Mouse (Mus musculus) gastrocnemius, adult 8-10 months (tissue): ENCODE data around the gene Cort. TPM values are rescaled to one million over a fixed set of nuclear protein-coding genes. Genes with fewer than 3 reads are reported as not detected.

Experiments
- DNase-seq, 2 experiments: peaks; one replicate each; pipeline ENCODE4 v3.0.0; 2022; ENCODE audit warnings: low spot score in 2 of 2
- total RNA-seq, 4 experiments: library from RNA; stranded (reverse); gene quantifications; 2 replicates each; pipeline ENCODE4 v1.2.4; 2022

The Cort gene
- total RNA-seq, 4 experiments from 2014 or later, result 0.53 to 0.61 TPM; not detected in 2

- DNase-seq, result no peak
Observed at GRCm38 (mm10) chr4:149098571-149098970, 28.0 kb downstream of the Cort start.

- no peak for DNase-seq
Observed at GRCm38 (mm10) chr4:149097956-149098355, 28.6 kb downstream of the Cort start.

- DNase-seq, result no peak
Observed at GRCm38 (mm10) chr4:149091364-149091763, 35.2 kb downstream of the Cort start.

GRCm38 (mm10) chr4:149085381-149085780, 41.2 kb downstream of the Cort start:
- DNase-seq, result no peak

- DNase-seq, result peak in 1 of 2 experiments; percentile 57
Observed at GRCm38 (mm10) chr4:149081528-149081927, 45.0 kb downstream of the Cort start.

GRCm38 (mm10) chr4:149080111-149080510, 46.5 kb downstream of the Cort start:
- no peak for DNase-seq

GRCm38 (mm10) chr4:149079629-149080028, 46.9 kb downstream of the Cort start:
- DNase-seq, result no peak

GRCm38 (mm10) chr4:149078261-149078660, 48.3 kb downstream of the Cort start:
- DNase-seq, result no peak

GRCm38 (mm10) chr4:149075871-149076575, 50.5 kb downstream of the Cort start:
- DNase-seq, result peak; percentile 31 to 34

- no peak for DNase-seq
Observed at GRCm38 (mm10) chr4:149075073-149075472, 51.5 kb downstream of the Cort start.

Other genes starting within 250 kb of the Cort start
- gene Pex14, start 26.9 kb downstream of the Cort start, total RNA-seq, result 10 to 100 TPM; 21.1 to 23.9 (median 23.4) TPM
- 10 to 100 TPM; 71.6 to 76.6 (median 74.8) TPM for gene Dffa, start 22.6 kb downstream of the Cort start, total RNA-seq
- gene Cenps, start 10.9 kb upstream of the Cort start, total RNA-seq, result 1 to 10 TPM; 5.2 to 8.7 (median 6.2) TPM
- 10 to 100 TPM; 12.3 to 18.6 (median 15.7) TPM for gene Pgd, start 40.0 kb upstream of the Cort start, total RNA-seq
- gene Kif1b, start 180.9 kb upstream of the Cort start, total RNA-seq, result 100 to 1,000 TPM; 281 to 318 (median 297) TPM